Mouse (Mus musculus) liver, embryonic 14.5 days (tissue): ENCODE measurements around the gene Pam.

Experiments
- CTCF ChIP-seq: IDR thresholded peaks from 2 replicates; pipeline ENCODE4 v1.5.1; 2016; ENCODE audit warnings: antibody characterized with exemption, low read depth, control low read depth
- EP300 ChIP-seq: IDR thresholded peaks from 2 replicates; pipeline ENCODE4 v1.6.1; 2016; ENCODE audit warnings: antibody characterized with exemption, low read depth

DNA sequence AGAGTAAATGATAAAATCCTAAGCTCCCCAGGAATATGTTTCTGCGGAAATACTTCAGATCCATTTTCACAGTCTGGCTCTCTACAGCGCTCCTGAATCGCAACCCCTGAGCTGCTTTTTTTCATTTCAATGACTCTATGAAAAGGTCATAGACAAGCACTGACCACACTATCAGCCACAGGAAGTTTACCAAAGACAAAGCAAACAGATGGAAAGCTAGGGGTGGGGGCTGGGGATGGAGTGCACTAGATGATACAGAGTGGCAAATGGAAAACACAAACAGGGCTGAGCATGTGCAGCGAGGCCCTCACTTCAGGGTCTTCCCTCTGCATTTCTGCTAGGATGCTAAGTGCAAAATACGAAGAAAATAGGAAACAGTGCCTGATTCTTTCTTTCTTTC lies 273.2 kb downstream of the Pam start:
- TF ChIP-seq CTCF (no peak), EP300 (no peak)
